Mouse (Mus musculus) mouse trophoblast stem cell (cell line): ENCODE measurements around the gene Serpinb1c.
"Not testable (repeated sequence)": the region's sequence is repeated elsewhere in the genome, so short reads cannot be mapped to it uniquely, and the experiment has no call there.

ENCODE experiments used
- in situ Hi-C, 2 experiments: fragments of 300-500 bp; cut with MseI, MboI; formaldehyde crosslinking; loops; 2 replicates in 1 of 2; 3 replicates in 1 of 2; pipeline ENCODE4 v1.15.1; 2025

Serpinb1c gene

DNA sequence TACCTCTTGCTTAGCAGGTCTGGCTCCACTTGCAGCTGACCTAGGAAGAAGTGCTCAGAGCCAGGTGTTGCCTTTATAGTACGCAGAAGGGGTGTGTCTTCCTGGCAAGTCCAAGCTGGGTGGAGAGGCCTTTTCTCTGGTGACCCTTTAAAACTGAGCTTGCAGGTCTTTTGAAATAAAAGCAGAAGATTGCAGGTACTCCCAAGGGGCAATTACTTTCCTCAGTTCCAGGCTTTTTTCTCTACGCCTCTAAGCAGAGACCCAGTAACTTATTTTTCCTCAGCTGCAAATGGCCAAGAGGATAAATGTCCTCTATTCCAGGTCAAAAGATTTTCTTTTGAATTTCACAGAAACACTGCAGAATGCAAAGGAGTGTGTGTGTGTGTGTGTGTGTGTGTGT, at the start of gene Serpinb1c:
Serpinb1c (minus strand) TSS at position 101 of the 400 bp plus-strand sequence.
- in situ Hi-C loops = no loop called here

DNA sequence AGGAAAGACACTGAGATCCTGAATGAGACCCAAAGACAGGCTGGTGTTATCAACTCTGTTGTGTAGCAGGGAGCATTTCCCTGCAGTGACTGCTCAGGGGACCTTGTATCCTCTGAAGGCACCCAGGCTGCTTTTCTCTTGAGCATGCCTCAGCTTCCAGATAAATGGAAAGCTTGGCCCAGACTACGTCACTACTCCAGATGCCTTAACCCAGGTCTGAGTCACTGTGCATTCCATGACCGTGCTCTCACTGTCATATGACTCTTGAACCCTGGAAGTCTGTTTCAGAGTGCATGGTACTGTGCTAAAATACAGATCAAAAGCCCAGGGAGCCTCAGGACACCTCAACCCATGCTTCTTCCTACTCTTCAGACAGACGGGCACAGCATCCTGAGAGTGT, 41.2 kb upstream of the Serpinb1c start:
- in situ Hi-C loops = not testable (repeated sequence)

DNA sequence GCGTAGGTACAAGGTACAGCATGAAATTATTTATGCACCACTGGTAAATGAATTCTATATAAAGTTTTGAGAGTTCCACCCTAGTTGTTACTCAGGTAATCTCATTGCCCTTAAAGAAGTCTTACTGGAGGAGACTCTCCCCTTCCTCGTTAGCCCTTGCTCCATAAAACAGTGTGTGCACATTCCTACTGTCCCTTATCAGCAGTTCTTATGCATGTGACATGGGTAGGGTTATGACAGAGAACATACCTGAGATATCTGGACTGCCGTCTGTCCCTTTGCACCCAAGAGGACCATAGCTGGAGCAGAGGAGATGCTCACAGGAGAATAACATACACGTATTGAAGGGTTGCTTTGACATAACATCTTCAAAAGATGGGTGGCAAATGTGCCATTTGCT, 40.3 kb upstream of the Serpinb1c start:
- in situ Hi-C loops = not testable (repeated sequence)

DNA sequence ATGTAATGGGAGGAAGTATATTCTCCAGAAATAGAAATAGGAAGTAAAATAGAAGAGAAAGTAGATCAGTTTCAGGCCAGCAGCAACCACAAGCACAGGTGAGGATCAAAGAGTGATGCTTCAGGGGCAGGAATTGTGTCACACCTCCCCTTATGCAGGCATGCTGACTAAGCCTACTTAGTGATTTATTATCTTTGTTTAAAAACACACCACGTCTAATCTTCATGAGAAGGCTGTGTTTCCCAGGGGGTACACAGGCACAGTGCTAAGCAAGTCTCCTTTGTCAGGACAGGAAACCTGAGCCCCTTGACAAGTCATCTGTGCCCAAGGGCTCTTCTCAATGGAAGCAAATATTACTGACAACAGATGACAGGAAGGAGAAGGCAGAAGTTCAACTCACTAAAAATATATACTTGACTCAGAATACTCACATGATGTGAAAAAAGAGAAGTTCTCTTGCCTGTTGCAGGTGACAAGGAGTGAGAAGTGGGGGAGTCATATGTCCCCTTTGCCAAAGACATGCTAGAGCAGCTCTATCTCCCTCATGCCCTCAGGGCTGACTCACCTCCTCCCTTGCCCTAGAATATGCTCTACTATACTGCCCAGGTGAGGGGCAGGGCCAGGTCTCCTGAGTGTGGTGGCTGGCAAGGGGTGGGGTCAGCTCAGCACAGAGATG, 36.8 kb upstream of the Serpinb1c start:
- in situ Hi-C loops = no loop called here

DNA sequence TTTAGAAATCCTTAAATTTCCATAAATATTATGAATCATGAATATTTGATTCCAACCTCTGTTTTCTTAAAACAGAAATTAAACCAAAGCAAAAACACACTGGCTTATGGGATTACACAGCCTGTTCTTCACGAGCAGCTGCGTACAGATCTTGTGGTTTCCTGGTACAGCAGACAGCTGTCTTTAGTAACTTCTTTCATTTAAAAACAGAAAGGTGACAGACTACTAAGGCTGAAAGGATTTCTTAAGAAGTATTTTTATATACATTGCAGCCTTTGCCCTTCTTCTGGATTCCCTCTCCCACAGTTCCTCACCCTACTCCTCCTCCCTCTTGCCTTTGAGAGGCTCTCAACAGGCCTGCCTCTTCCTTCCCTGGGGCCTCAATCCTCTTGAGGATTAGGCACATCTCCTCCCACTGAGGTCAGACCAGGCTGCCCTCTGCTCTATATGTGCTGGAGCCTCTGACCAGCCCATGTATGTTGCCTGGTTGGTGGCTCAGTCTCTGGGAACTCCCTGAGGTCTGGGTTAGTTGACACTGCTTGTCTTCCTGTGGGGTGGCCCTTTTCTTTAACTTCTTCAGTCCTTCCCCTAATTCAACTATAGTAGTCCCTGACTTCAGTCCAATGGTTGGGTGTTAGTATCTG, 31.2 kb upstream of the Serpinb1c start:
- in situ Hi-C loops = no loop called here

DNA sequence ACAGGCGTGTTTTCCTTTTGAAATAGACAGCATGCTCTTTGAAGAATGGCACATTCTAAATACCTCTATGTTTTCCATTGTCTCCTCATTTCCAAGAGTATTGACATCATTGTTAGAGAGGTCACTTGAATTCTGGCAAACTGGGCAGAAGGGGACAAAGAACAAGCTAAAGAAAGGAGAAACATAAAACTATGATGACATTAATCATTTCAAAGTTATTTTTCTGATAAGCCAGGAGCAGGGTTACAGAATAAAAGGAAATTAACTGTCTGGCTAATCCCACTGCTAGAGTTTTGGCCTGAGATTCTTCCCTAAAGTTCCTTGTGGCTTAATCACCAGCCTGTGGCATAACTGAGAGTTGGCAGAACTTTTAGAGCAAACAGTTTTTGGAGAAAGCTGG, 29.2 kb upstream of the Serpinb1c start:
- in situ Hi-C loops = no loop called here

DNA sequence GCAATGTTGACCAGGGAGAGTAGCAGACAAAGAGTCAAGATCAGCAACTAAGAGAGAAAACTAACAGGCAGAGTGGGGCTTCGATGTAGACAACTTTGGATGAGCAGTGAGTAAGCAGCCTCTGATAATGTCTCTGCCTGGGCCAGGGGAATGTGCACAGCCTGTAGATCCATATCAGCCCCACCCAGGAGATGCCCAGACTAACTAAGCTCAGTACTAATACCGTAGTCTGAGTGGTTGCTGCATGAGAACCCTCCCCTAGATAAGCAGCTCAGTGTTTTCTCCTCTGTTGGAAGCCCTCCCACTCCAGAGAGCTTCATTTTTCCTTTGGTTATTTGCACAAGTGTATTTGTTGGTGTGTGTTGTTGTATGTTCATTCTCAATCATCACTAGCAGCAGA, 28.6 kb upstream of the Serpinb1c start:
- in situ Hi-C loops = no loop called here

DNA sequence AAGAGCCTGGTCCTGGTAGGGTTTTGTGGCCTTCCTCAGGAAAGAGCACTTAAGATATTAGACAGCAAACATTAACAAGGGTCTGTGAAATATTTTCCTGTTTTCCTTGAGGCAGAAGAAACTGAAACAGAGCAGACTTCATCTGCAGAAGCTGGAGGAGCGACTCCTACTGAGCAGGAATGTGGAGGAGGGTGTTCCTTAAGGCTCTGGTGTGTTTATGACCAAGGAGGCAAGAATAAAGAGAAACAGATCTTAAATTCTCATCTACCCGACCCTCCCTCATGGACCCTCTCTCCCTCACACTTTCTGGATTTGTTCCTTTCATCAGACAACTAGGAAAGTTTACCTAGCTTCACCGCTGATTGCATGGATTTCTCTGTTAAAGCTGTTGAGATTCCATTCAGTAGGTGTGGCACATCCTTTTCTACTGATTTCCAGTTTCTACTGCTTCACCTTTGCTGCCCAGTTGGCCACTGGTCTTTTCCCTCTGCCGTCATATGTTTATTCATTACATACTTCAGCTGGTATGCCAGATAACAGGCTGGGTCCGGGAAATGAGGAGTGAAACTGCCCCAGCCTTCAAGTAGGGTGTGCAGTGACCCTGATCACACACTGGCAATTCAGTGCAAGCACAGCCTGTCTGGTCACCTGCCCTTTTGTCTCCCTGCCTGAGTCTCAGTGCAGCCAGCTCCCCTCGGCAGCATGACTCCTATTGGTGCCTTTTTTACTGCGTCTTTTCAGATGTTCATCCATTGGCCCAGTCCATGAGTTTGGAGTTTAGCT, 26.8 kb upstream of the Serpinb1c start:
- in situ Hi-C loops = no loop called here

DNA sequence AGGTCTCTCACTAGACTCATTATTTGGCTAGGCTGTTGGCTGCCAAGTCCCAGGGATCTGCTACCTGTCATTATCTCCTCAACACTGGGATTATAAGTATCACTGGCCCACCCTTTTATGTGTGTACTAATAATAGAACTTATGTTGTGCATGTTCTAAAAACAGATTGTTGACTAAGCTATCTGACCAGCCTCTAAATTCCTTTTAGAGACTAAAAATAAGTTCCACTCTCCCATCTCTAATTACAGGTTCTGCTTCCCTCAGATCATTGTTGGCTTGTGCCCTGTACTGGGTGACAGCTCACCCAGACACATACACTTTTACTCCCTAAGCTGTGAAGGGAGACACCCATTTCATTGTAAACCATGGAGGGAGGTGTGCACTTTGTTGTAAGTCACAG, 24.6 kb upstream of the Serpinb1c start:
- in situ Hi-C loops = no loop called here

DNA sequence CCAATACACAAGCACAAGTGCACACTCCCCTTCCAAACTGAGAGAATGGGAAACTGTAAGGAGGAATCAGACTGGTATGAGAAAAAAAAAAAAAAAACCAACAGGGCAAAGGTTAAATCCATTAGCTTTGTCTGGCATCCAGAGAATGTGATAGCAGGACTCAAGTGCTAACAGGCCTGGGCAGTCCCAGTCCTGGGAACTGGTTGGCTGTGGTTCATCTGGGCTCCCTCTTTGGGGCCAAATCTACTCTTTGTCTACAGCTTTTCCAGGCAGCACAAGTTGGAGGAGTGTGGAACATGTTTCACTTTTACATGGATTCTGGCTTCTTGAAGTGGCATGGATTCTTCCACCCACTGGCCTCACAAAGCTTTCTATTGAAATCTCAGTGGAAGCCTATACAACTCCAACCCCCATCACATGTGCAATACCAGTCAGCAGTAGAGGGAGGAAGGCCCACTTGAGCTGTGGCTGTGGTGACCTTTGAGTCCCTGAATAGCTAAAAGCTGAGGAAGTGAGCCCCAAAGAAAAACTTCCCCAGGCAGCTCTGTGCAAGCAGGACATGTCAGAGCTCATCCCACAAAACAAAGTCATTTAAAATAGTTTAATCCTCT, 14.9 kb upstream of the Serpinb1c start:
- in situ Hi-C loops = loop anchor here in 1 of 2 experiments (10.0 kb wide), 1 partner anchor 52 kb away; the partner anchor contains the start of gene Serpinb6b

DNA sequence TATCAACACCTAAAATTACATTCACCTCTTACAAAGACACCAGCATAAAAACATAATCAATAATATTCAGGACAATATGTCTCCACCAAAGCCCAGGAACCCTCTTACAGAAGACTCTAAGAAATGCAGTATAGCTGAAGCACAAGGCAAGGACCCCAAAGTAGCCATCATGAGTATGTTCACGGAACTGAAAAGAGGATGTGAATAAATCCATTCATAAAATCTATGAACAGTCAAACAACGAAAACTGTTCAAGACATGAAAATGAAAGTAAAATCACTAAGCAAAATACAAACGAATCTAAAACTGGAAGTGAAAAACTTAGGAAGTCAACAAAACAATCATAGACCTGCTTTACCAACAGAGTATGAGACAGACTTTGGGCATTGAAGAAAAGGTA, 10.2 kb upstream of the Serpinb1c start:
- in situ Hi-C loops = no loop called here

DNA sequence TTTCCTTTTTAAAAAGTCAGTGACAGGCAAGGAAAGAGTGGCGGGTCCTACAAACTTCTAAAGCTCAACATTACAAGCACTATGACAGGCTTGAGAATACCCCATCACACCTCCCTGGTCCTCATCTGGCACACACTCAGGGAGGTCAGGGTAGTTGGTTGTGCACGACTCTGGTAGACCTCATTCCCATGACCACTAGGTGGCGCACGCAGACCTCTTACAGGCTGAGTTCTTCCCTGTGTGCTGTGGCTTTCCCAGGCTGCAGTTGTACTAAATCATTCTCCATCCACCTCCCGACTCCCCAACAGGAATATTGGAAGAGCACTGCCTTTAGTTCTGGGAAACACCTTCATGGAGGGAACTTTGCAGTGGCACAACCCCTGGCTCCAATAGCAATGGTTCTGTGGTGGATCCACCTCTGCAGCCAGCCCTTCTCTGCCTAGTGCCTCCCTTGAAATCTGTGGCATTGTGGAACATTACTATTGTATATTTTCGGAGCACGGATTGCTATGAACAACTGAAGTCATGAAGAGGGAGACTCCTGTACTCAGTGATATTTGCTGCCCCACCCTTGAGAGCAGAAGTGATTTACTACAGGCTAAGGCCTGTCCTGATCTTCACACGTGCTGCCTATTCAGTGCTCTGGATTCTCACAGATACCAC, 5.3 kb upstream of the Serpinb1c start:
- in situ Hi-C loops = loop anchor here (5.0 kb wide), 2 partner anchors 169 to 174 kb away; partner anchors contain the start of gene Serpinb1b (in 1 of the 2)

DNA sequence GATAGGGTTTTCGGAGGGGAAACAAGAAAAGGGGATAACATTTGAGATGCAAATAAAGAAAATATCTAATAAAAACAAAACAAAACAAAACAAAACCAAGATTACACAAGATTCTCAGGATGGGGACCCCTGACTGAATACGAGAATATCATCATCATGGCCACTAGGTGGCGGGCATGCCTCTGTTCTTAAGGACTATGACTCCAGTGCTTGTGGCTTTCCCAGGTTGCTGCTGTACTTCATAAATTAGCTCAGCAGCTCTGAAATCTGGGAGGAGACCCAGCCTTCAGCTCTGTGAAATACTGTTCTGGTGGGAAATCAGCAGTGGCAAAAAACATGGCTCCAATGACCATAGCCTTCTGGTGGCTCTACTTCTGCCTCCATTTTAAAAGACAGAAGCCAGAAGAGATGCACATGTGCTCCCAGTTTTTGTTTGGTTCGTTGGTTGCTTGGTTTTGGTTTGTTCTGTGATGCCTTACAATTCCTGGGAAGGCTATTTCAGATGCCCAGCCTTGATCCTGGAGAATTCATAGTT, 4.5 kb upstream of the Serpinb1c start:
- in situ Hi-C loops = loop anchor here (5.0 kb wide), 2 partner anchors 170 to 175 kb away; partner anchors contain the start of gene Serpinb1b (in 1 of the 2)

DNA sequence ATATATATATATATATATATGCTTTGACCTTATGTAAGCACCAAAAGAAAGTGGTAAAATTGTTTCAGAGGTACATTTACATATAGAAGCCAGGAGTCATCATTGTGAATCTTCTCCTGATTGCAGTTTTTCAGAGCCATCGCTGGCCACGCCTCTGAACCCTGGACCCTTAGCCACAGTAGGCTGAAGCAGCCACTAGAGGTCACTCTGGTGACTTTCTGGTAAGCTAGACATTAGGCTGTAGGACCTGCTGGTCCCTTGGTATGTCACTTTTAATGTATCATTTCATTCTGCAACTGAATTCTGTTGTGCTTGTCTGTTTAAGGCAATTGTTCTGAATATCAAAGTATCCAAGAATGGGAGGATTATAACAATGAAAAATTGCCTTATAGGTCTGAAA, 2.6 kb upstream of the Serpinb1c start:
- in situ Hi-C loops = loop anchor here (5.0 kb wide), 2 partner anchors 172 to 177 kb away; partner anchors contain the start of gene Serpinb1b (in 1 of the 2)

DNA sequence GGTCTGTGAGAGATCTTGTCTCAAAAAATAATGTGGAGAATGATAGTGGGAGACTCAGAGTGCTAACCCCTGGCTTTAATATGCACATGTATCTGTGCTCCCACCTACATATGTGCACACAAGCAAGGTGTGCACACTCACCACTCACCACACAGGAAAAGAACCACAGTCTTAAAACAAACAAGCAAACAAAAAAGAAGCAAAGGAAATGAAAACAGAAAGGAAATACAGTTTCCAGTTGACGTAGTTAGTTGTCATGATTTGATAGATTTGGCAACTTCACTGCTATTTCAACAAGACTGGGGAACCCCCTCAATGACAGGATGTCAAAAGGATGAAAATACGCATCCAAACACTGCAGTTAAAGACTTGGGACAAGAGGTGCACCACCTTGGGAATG, 1.1 kb upstream of the Serpinb1c start:
- in situ Hi-C loops = not testable (repeated sequence)

DNA sequence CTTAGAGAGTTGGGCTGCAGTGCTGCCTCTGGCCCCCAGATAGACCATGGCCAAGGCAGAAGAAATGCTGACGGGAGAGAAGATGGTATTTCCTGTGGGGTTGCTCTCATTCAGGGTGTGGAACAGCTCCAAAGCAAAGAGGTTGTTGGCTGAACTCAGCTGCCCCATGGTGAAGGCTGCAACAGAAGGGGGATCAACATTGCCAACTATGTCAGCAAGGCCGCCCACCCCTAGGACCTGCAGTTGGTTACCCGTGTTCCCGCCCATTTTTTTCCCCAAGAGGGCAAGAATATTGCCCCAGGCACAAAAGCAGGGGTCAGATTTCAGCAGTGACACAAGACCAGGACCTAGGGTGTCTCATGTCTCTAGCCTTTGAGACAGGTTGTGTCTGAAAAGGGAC, 1.1 kb downstream of the Serpinb1c start:
- in situ Hi-C loops = no loop called here

DNA sequence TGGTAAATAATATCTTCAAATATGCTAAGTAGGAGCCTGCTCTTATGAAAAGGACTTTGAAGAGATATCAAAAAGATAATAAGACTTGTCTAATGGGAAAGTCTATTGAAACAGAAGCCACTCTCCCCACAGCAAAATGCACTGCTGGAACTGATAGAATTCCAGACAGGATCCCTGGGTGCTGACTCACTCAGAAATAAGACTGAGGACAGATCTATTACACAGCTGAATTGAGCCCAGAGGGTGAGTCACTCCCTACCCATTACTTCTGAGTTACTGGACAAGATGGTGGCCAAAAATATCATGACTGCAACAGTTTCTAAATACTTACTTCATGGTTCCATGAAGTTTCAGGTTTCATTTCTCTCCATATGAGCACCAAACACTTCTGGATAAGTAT, 13.3 kb downstream of the Serpinb1c start:
- in situ Hi-C loops = no loop called here

DNA sequence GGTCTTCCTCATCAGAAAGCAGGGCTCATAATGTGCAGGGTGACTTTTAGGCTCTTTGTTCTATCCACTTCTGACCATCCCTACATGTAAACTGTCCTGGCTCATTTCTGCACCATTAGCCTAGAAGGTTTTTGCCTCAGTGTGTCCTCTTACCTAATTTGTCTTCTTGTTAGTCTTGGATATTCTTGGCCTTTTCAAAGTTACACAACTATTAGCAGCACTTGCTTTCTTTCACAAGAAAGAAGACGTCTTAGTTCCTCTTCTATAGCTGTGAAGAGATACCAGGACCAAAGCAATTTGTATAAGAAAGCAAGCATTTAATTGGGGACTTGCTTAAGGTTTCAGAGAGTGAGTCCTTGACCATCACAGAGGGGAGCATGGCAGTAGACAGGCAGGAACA, 24.1 kb downstream of the Serpinb1c start:
- in situ Hi-C loops = no loop called here

DNA sequence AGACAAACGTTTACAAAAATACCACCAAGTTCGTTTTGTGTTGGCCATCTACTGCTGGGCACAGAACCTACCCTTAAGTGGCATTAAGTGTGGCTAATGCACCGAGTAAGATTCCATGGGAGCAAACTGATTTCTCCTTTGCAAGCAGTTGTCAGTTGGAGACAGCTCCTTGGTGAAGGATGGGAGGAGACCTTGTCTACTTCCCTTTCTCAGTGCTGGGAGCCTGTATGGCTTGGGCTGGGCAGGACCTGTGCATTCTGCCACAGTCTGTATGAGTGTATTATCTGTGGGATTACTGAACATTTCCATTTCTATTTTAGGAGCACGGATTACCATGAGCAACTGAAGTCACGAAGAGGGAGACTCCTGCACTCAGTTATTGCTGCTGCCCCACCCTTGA, 29.2 kb downstream of the Serpinb1c start:
- in situ Hi-C loops = no loop called here

DNA sequence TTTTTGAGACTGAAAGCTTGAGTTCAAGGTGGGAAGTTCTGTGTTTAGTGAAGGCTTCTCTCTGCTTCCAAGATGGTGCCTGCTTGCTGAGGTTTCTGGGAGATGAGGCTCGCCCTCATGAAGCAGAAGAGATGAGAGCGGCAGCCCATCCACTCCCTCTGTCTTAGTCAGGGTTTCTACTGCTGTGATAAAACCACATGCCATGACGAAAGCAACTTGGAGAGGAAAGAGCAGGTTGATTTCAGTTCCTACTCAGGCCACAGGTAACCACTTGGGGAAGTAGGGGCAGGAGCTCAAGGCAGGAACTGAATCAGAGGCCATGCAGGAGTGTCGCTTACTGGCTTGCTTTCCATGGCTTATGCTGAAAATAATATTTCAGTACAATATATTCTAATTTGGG, 29.8 kb downstream of the Serpinb1c start:
- in situ Hi-C loops = not testable (repeated sequence)

DNA sequence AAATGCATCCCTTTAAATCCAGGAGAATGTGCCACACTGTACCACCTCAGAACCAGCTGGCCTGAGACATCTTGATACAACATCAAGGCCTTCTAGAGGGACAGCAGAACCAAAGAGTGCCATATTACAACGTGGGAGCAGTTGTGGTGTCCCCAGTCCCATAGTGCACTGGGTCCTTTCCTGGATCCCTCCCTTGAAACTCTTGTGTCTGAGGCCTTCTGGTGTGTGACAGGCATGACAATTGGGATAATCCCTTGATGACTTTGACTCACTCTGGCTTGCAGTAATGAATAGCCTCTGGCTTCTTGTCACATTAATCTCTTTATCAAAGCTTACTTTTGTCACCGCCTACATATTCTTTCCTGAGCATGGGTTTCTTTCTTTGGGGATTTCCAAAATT, 31.0 kb downstream of the Serpinb1c start:
- in situ Hi-C loops = no loop called here
